Mouse (Mus musculus) embryonic stem cell, embryonic (primary cell): ENCODE results near the gene Rabl2.

Source experiments
- CTCF ChIA-PET, 4 experiments: fragments of 300-600 bp in 2 of 4; fragments of 350-600 bp in 2 of 4; sonication (Branson Sonifier 250); formaldehyde crosslinking; loops; one replicate each; lab custom pipeline; 2022; ENCODE audit warnings: inconsistent platforms in 2 of 4; lab: Charles Lee
- POLR2A ChIA-PET, 4 experiments: fragments of 300-600 bp in 2 of 4; fragments of 350-600 bp in 2 of 4; sonication (Branson Sonifier 250); formaldehyde crosslinking; loops; one replicate each; lab custom pipeline; 2022; ENCODE audit warnings: antibody characterized with exemption in 4 of 4, inconsistent platforms in 1 of 4; lab: Charles Lee

Gene Rabl2

GRCm38 (mm10) chr15:89591723-89592455 lies at the start of gene Rabl2:
Gene Rabl2, minus strand, starts transcription at chr15:89591923.
- ChIA-PET POLR2A (interaction anchor here in 2 of 4 experiments (0.5 to 1.7 kb wide), 8 partner anchors 10 to 1007 kb away, joined by 3 to 6 read pairs (median 4); partner anchors contain the start of gene Shank3 (in 1 of the 2)), CTCF (interaction anchor here in 2 of 4 experiments (0.6 kb wide), 2 partner anchors 22 to 29 kb away, joined by 3 read pairs; no protein-coding TSS in a partner anchor)

DNA sequence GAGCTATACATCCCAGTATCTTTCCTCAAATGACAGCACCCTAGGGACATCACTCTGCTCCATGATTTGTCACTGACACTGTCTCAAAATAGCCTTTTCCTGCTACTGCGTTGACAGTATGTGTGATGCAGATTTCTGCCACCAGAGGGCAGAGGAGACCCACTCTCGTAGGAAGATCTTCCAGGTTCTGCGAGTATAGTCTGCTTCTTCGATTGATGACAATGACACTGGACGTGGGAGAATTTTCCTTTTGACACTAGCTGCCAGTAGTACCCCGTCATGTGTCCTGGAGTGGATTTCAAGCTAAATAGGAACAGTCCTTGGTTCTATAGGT lies 31.9 kb upstream of the Rabl2 start:
- POLR2A ChIA-PET: no interaction called here

DNA sequence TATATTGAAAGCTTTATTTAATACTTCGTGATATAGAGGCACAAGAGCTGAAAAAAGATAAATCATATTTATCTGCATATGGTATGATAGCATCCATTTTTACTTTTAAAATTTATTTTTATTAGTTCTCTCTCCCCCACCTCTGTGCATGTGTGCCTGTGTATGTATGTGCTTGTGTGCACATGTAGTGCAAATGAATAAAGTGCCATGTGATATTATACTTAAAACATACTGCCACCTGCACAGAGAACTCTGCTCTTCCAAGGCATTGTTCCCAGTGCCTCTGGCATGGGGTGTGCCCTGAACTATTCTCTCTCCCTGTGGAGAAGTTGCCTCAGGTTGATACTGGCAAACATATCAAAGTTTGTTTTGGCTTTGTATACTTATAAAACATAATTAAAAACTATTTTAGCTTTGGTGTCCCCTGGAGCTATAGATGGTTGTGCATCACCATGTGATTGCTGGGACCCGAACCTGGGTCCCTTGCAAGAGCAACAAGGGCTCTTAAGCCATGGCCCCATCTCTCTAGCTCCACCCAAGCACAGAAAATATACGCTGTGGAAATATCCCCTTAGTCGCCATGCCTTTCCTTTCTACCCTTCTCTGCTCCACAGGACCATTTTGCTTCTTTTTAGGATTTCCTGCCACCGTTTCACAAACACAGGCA lies 31.4 kb upstream of the Rabl2 start:
- ChIA-PET CTCF (interaction anchor here in 3 of 4 experiments (0.7 to 1.3 kb wide), 4 partner anchors 49 to 602 kb away, joined by 3 read pairs; no protein-coding TSS in a partner anchor), POLR2A (no interaction called here)

More for the DNA sequence above, 31.9 kb upstream of the Rabl2 start:
- CTCF ChIA-PET: interaction anchor here in 3 of 4 experiments (0.7 to 1.3 kb wide), 3 partner anchors 49 to 601 kb away, joined by 3 read pairs; no protein-coding TSS in a partner anchor

GRCm38 (mm10) chr15:89622312-89622958 lies 30.7 kb upstream of the Rabl2 start:
- ChIA-PET POLR2A (no interaction called here), CTCF (interaction anchor here in 2 of 4 experiments (0.5 to 1.3 kb wide), 4 partner anchors 48 to 561 kb away, joined by 3 read pairs; no protein-coding TSS in a partner anchor)

- ChIA-PET POLR2A (interaction anchor here in 1 of 4 experiments (1.2 kb wide), 1 partner anchor 15 kb away, joined by 3 read pairs; no protein-coding TSS in a partner anchor), CTCF (no interaction called here)
These were observed 16.2 kb upstream of the Rabl2 start for GRCm38 (mm10) chr15:89607888-89608287.

GRCm38 (mm10) chr15:89607480-89607879 lies 15.8 kb upstream of the Rabl2 start:
- CTCF ChIA-PET: no interaction called here
- POLR2A ChIA-PET: interaction anchor here in 1 of 4 experiments (1.2 kb wide), 1 partner anchor 15 kb away, joined by 3 read pairs; no protein-coding TSS in a partner anchor

- ChIA-PET CTCF (interaction anchor here in 2 of 4 experiments (0.6 to 1.8 kb wide), 5 partner anchors 124 to 1442 kb away, joined by 3 to 6 read pairs (median 3); no protein-coding TSS in a partner anchor), POLR2A (interaction anchor here in 1 of 4 experiments (0.9 to 1.6 kb wide), 2 partner anchors 13 to 48 kb away, joined by 3 to 4 read pairs; no protein-coding TSS in a partner anchor)
These were observed 14.3 kb upstream of the Rabl2 start for GRCm38 (mm10) chr15:89605822-89606570.

DNA sequence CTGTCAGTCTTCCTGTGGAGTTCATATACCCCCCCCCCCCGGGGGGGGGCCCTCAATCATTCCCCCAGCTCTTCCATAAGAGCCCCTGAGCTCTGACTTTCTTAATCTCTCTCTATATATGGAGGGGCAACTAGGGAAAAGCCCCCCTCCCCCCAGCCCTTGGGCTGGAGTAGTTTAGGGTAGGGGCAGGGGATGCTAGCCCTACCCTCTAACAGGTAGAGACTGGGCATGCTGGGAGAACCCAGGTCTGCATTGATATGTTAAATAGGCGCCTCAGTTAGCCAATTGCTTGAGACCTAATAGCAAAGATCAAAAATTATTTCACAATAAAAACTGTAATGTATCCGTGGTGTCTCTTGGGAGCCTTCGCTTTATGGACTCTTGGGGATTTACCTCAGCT lies 825 bp upstream of the Rabl2 start:
- POLR2A ChIA-PET: interaction anchor here in 2 of 4 experiments (0.5 to 1.7 kb wide), 7 partner anchors 10 to 1007 kb away, joined by 3 to 6 read pairs (median 4); no protein-coding TSS in a partner anchor
- CTCF ChIA-PET: interaction anchor here in 2 of 4 experiments (0.6 kb wide), 2 partner anchors 23 to 30 kb away, joined by 3 read pairs; no protein-coding TSS in a partner anchor

DNA sequence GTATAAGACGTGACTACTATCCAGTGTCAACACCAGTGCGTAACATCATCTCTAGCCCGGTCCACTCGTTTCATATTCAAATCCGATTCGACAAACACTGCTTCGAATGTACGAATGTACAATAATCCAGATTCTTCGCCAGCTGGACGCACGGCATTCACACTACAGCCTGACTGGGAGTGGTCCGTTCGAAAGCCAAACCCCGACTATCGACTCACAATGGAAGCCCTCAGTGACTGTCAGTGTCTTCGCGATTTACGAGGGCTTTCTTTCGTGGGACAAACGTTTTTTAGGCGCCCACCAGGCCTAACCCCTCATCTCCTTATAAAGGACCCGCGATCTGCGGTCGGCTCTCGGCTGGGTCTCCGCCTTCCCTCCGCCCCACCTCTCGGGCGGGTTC lies 406 bp downstream of the Rabl2 start:
- CTCF ChIA-PET: no interaction called here
- POLR2A ChIA-PET: interaction anchor here in 2 of 4 experiments (0.8 to 1.5 kb wide), 4 partner anchors 9 to 92 kb away, joined by 3 to 4 read pairs (median 4); partner anchors contain the start of gene Shank3 (in 1 of the 2)

DNA sequence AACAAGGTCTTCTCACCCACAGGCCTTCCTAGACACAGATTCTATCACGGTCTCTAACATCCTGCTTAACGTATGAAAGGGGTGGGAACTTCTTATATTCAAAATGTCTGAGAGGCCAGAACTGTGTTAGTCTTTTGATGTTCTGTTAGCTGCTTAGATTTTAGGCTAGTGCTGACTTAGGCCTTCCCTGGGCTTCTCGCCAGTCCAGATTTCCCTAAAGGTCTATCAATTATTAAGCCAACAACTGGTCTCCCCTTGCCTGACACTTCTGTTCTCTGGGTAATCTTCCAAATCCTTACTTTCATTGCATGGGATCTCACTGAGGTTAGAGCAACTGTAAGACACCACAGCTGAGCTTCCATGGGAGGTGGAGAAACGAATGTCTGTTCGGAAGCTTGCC lies 2.6 kb downstream of the Rabl2 start:
- ChIA-PET CTCF (no interaction called here), POLR2A (interaction anchor here in 1 of 4 experiments (0.6 kb wide), 1 partner anchor 20 kb away, joined by 5 read pairs; no protein-coding TSS in a partner anchor)

GRCm38 (mm10) chr15:89585631-89586030 lies 6.1 kb downstream of the Rabl2 start:
- ChIA-PET POLR2A (no interaction called here), CTCF (no interaction called here)

GRCm38 (mm10) chr15:89585101-89585500 lies 6.6 kb downstream of the Rabl2 start:
- POLR2A ChIA-PET: interaction anchor here in 1 of 4 experiments (0.7 kb wide), 1 partner anchor 118 kb away, joined by 4 read pairs; no protein-coding TSS in a partner anchor
- CTCF ChIA-PET: no interaction called here

- ChIA-PET CTCF (interaction anchor here in 1 of 4 experiments (1.1 kb wide), 1 partner anchor 148 kb away, joined by 3 read pairs; no protein-coding TSS in a partner anchor), POLR2A (interaction anchor here in 2 of 4 experiments (1.2 to 1.6 kb wide), 3 partner anchors 9 to 10 kb away, joined by 4 to 6 read pairs (median 4); partner anchors contain the start of gene Rabl2 (in 2 of the 2))
These were observed 9.2 kb downstream of the Rabl2 start for GRCm38 (mm10) chr15:89582494-89582893.

- ChIA-PET POLR2A (interaction anchor here in 2 of 4 experiments (0.7 to 2.0 kb wide), 4 partner anchors 9 to 182 kb away, joined by 3 to 6 read pairs (median 6); no protein-coding TSS in a partner anchor), CTCF (interaction anchor here (0.5 to 1.4 kb wide), 7 partner anchors 16 to 1785 kb away, joined by 3 to 5 read pairs (median 4); no protein-coding TSS in a partner anchor)
These were observed 19.6 kb downstream of the Rabl2 start for GRCm38 (mm10) chr15:89572147-89572546.

DNA sequence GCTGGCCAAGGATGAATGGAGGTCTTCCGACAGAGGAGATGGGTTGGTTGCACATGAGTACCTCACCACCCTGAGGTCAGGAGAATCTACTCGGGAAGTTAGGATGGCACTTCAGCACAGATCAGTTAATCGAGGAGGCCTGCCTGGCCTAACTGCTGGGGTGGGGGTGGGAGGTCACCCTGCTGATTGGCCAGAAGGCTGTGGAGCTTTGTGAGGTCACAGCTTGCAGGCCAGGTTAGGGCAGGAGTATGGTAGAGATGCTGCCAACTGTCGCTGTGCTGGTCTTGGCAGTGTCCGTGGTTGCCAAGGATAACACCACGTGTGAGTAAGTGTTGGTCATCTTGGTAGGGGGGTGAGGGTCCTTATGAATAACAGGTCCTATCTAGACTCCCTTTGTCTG lies 23.6 kb downstream of the Rabl2 start, which contains the start of gene Acr:
Acr (plus strand) TSS at position 213 of the 400 bp plus-strand sequence.
- CTCF ChIA-PET: interaction anchor here in 1 of 4 experiments (0.6 kb wide), 1 partner anchor 542 kb away, joined by 3 read pairs; no protein-coding TSS in a partner anchor
- POLR2A ChIA-PET: interaction anchor here in 1 of 4 experiments (0.6 kb wide), 1 partner anchor 12 kb away, joined by 3 read pairs; no protein-coding TSS in a partner anchor

DNA sequence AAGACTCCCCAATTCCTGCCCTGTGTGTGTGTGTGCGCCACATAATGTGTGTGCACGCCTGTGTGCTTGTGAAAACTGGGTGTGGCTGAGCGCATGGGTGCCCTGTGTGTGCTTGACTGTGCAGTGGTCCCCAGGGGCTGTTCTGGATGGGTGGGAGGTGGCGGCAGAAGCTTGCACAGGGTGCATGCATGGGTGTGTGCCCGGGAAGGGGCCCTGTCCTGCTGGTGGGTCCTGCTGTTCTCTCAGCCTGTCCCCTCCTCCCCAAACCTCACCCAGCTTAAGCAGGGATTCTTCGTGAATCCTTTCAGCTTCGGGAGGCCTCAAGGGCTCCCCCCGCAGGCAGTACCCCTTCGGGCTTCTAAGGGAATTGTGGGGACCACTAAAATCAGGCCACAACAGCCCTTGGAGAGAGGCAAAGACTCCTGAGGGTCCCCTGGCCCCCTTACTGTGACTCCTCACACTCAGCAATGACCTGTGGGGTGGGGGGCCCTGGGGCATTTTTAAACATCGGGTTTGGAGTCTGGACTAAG lies 32.5 kb downstream of the Rabl2 start:
- ChIA-PET POLR2A (interaction anchor here in 1 of 4 experiments (1.7 to 3.6 kb wide), 2 partner anchors 11 to 130 kb away, joined by 4 to 17 read pairs; partner anchors contain the start of genes C730034F03Rik, Chkb and Gm44502), CTCF (interaction anchor here (0.5 to 3.1 kb wide), 4 partner anchors 11 to 346 kb away, joined by 3 to 30 read pairs (median 8); no protein-coding TSS in a partner anchor)
